Mouse (Mus musculus) kidney, postnatal 0 days (tissue): ENCODE data around the gene Dynlt1f. TPM values are rescaled to one million over a fixed set of nuclear protein-coding genes. Genes with fewer than 3 reads are reported as not detected.
"Not testable (repeated sequence)": the region's sequence is repeated elsewhere in the genome, so short reads cannot be mapped to it uniquely, and the experiment has no call there.

Source experiments
- ATAC-seq: fragments of 200-750 bp; cut with Nextera tagmentation; replicated peaks from 2 replicates; pipeline ENCODE4 v1.8.0; 2017; ENCODE audit warnings: low read depth, moderate number of reproducible peaks, moderate TSS enrichment, moderate library complexity; ENCODE audit not compliant: low FRiP score
- DNase-seq: peaks from one replicate; pipeline ENCODE4 v3.0.0-alpha.2; 2016; ENCODE audit warnings: low spot score
- H3K27ac ChIP-seq: fragments of 300-500 bp; sonication (generic); 2 replicates; pipeline ENCODE4 v1.5.1; 2014; ENCODE audit warnings: mild to moderate bottlenecking
- H3K27me3 ChIP-seq: fragments of 300-500 bp; sonication (generic); 2 replicates; pipeline ENCODE4 v1.6.1; 2014; ENCODE audit warnings: low read length, mixed read lengths; ENCODE audit not compliant: insufficient read depth
- H3K36me3 ChIP-seq: fragments of 300-500 bp; sonication (generic); 2 replicates; pipeline ENCODE4 v1.6.1; 2014; ENCODE audit warnings: low read length, mixed read lengths; ENCODE audit not compliant: insufficient read depth
- H3K4me1 ChIP-seq: fragments of 300-500 bp; sonication (generic); replicated peaks from 2 replicates; pipeline ENCODE4 v1.6.1; 2014; ENCODE audit warnings: antibody characterized with exemption, low read length, mixed read lengths; ENCODE audit not compliant: insufficient read depth
- H3K4me2 ChIP-seq: fragments of 300-500 bp; sonication (generic); 2 replicates; pipeline ENCODE4 v1.6.1; 2014; ENCODE audit warnings: mild to moderate bottlenecking, low read length, moderate library complexity, mixed read lengths
- H3K4me3 ChIP-seq: fragments of 300-500 bp; sonication (generic); replicated peaks from 2 replicates; pipeline ENCODE4 v1.5.1; 2014; ENCODE audit warnings: low read depth, low read length
- H3K9ac ChIP-seq: fragments of 300-500 bp; sonication (generic); 2 replicates; pipeline ENCODE4 v1.6.1; 2014; ENCODE audit warnings: low read depth, low read length
- H3K9me3 ChIP-seq: fragments of 300-500 bp; sonication (generic); replicated peaks from 2 replicates; pipeline ENCODE4 v1.6.1; 2016; ENCODE audit warnings: low read length, inconsistent platforms, mixed read lengths
- WGBS: fragments of 180-500 bp; shearing (Covaris S2); extraction: QIAGEN DNeasy Blood & Tissue Kit; methylation state at CpG from one replicate; pipeline ENCODE4 v1.1.7; 2014; 5-methylcytosine and 5-hydroxymethylcytosine counted together
- polyA plus RNA-seq: library from polyadenylated mRNA; unstranded; fragments of >200 nt; fragmentation: Nextera tagmentation; extraction: Ambion mirVana; gene quantifications from 2 replicates; pipeline ENCODE4 v1.2.1, GENCODE M21; 2015

The Dynlt1f gene
- polyA plus RNA-seq, 1 experiment from 2014 or later: 271 TPM

- H3K4me3 ChIP-seq, H3K27me3 ChIP-seq, DNase-seq, H3K9me3 ChIP-seq, H3K36me3 ChIP-seq, H3K4me2 ChIP-seq, H3K4me1 ChIP-seq, H3K27ac ChIP-seq, H3K9ac ChIP-seq, ATAC-seq: not testable (repeated sequence)
- whole genome bisulfite sequencing: 73% methylated on average over 5 of the region's 6 CpGs
Measured at GRCm38 (mm10) chr17:6620035-6620434, 35.7 kb downstream of the Dynlt1f start.

DNA sequence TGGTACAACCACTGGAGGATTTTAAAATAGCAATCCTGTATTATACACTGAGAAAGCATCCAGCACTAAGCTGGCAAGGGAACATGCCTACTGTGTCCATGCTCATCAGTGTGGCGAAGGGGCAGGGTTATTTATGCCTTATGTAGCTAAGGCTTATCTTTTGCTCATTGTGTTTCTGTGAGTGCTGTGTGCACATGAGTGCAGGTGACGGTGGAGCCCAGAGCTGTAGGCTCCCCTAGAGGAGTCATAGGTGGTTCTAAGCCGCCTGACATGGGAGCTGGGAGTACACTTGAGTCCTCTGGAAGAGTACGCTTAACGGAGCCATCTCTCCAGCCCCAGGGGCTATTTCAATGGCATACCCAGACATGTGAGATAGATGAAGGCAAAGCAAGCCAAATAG lies 36.4 kb downstream of the Dynlt1f start:
- 97% methylated on average over 5 of the region's 5 CpGs for WGBS
- not testable (repeated sequence) for DNase-seq

DNA sequence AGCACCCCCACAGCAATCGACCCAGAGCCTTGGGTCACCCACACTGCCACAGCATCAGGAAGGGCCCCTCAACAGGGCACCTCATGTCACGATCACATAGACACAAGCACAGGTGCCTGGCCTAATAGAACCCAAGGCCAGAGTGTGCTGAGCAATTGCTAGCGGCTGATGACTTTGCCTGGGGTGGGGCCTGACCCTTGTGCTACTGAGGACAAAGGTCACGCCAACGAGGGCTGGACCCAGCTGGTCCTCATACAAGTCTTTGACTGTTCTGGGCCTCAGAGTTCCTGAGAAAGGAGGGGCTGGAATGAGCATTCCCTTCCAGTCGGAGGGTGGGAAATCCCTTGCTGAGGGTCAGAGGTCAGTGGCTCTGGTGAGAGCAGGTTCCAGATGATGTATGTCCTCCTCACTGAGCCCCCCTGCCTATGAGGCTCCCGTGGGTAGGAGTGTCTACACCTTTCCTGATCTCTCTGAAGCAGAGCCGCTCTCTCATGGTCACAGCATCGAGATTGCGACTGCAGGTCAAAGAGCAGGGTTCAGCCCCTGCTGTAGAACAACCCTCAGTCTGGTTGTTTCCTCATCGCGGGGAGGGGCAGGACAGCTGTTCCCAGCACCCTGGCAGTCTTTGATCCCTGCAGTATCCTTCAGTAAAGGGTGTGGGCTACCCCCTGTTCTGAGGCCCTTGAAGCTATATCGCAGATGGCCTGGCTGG lies 37.9 kb downstream of the Dynlt1f start:
- WGBS: 24% methylated on average over 5 of the region's 13 CpGs
- peak; percentile 72 for ATAC-seq
- H3K4me2 ChIP-seq, H3K36me3 ChIP-seq, H3K27ac ChIP-seq, H3K27me3 ChIP-seq, H3K4me3 ChIP-seq, DNase-seq, H3K9me3 ChIP-seq, H3K4me1 ChIP-seq, H3K9ac ChIP-seq: not testable (repeated sequence)

More for the DNA sequence above, 36.4 kb downstream of the Dynlt1f start:
- H3K9me3 ChIP-seq, H3K4me3 ChIP-seq, H3K36me3 ChIP-seq, ATAC-seq, H3K4me1 ChIP-seq, H3K27me3 ChIP-seq, H3K9ac ChIP-seq, H3K27ac ChIP-seq, H3K4me2 ChIP-seq: not testable (repeated sequence)

GRCm38 (mm10) chr17:6616731-6617130 lies 39.0 kb downstream of the Dynlt1f start:
- H3K4me2 ChIP-seq, DNase-seq, H3K4me1 ChIP-seq, H3K9ac ChIP-seq, ATAC-seq, H3K4me3 ChIP-seq, H3K36me3 ChIP-seq, H3K9me3 ChIP-seq, H3K27ac ChIP-seq, H3K27me3 ChIP-seq: not testable (repeated sequence)
- 93% methylated on average over 9 of the region's 9 CpGs for WGBS

DNA sequence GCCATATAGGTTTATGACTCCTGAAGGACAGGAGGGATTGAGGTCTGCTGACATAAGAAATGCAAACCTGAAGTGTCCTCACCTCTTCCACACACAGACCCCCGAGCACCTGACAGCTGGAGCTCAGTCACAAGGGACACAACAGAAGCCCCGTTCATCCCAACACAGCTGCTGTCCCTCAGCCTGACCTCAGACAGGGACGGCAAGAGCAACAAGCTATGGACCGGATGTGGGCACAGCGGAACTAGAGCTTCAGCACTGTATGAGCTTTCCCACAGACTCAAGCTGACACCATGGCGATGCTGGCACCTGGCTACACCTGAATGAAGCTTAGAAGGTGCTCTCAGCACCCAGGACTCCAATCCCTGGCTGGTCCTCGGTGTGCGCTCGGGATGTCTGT lies 41.4 kb downstream of the Dynlt1f start:
- not testable (repeated sequence) for H3K4me1 ChIP-seq, DNase-seq, H3K4me2 ChIP-seq, H3K9ac ChIP-seq, H3K27me3 ChIP-seq, H3K27ac ChIP-seq, H3K4me3 ChIP-seq, H3K9me3 ChIP-seq, ATAC-seq, H3K36me3 ChIP-seq
- WGBS: 77% methylated on average over 5 of the region's 9 CpGs

GRCm38 (mm10) chr17:6613524-6613923 lies 42.2 kb downstream of the Dynlt1f start:
- not testable (repeated sequence) for H3K4me3 ChIP-seq, DNase-seq, H3K27ac ChIP-seq, H3K9me3 ChIP-seq, ATAC-seq, H3K4me2 ChIP-seq, H3K9ac ChIP-seq, H3K36me3 ChIP-seq, H3K4me1 ChIP-seq, H3K27me3 ChIP-seq
- 80% methylated on average over 11 of the region's 14 CpGs for WGBS

DNA sequence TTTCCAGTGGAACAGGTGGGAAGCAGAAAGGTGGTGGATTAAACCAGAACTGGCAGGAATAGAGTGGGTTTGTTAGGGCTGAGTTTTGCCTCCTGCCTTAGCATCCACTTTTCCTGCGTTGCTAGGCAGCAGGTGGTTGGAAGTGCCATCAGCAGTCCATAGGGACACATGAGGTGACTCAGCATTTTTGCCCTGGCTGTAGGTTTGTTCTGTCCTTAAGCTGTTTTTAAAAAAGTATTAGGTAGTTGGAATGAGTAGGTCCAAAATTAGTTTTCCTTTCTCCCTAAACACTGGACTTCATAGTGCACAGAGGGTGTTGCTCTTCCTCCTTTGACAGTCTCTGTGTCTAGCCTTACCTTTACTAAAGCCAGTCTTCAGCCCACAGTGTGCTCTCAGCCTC lies 50.4 kb downstream of the Dynlt1f start:
- 79% methylated on average over 1 of the region's 1 CpGs for WGBS
- not testable (repeated sequence) for H3K27me3 ChIP-seq, H3K4me1 ChIP-seq, H3K9ac ChIP-seq, H3K9me3 ChIP-seq, DNase-seq, H3K4me2 ChIP-seq, H3K4me3 ChIP-seq, H3K27ac ChIP-seq, H3K36me3 ChIP-seq, ATAC-seq

DNA sequence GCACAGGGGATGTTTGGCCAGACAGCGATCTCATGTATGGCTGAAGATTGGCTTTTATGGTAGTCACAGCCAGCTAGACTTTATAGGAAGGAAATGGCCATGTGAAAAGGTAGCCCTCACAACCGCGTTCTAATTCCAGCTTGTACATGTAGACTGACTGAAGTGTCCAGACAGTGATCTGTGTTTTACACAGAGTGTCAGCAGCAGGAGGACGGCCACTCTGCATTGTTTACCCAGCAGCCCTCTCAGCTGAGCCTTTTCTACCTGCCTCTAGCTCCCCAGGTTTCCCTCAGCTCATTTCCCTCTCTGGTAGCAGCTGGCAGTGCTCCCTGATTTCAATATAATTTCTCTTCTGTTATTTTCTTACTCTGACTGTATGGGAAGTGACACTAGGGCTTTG lies 53.5 kb downstream of the Dynlt1f start:
- not testable (repeated sequence) for H3K27me3 ChIP-seq, H3K4me2 ChIP-seq, H3K27ac ChIP-seq, H3K9ac ChIP-seq, DNase-seq, ATAC-seq, H3K9me3 ChIP-seq, H3K36me3 ChIP-seq, H3K4me3 ChIP-seq, H3K4me1 ChIP-seq
- WGBS: 0% methylated on average over 3 of the region's 4 CpGs

DNA sequence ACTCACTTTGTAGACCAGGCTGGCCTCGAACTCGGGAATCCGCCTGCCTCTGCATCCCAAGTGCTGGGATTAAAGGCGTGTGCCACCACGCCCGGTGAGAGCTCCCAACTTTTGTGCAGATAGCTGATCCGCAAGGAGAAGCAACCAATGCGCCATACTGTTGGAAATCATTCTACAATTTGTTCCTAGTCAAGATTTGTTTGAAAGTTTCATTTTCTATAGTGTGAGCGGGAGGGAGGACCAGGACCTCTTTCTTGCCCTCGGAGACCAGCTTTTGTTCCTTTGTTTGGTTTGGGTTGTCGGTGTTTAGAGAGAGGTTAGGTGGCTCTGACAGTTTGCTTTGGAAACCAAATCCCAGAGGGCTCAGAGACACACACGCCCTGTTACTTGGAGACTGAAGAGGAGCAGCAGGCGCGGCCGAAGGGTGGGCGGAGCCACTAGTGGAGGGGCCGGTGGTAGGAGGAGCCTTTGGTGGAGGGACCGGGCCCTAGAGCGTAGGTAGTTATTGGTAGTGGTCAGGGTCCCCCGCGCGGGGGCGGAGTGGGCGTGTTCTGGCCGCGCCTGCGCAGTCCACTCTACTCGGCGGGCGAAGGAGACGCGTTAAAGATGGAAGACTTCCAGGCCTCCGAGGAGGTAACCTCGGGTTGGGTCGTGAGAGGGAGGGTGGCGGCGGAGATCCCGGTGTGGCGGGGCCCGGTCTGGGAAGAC lies 54.3 kb downstream of the Dynlt1f start, which contains the start of gene Dynlt1c:
Gene Dynlt1c (plus strand): TSS at position 468 of the 708 bp plus-strand sequence.
- peak; percentile 86 for DNase-seq
- H3K9ac ChIP-seq, H3K36me3 ChIP-seq, H3K27me3 ChIP-seq, H3K4me3 ChIP-seq, H3K9me3 ChIP-seq, H3K27ac ChIP-seq, H3K4me1 ChIP-seq: not testable (repeated sequence)
- ATAC-seq: peak; percentile 97
- peak within 1 kb of the TSS; percentile 45 for H3K4me2 ChIP-seq
- WGBS: 10% methylated on average over 27 of the region's 40 CpGs
